Mouse (Mus musculus) left cerebral cortex, postnatal 10 days (tissue): Measurements from ENCODE around the gene Wnt5b. TPM values are rescaled to one million over a fixed set of nuclear protein-coding genes. Genes with fewer than 3 reads are reported as not detected.
A peak's percentile ranks its signal among the peaks of the same experiment; 100 is the strongest.

Experiments used
- DNase-seq, 2 experiments: peaks; one replicate each; pipeline ENCODE4 v3.0.0; 2021 to 2022; ENCODE audit warnings: low spot score in 2 of 2, mixed read lengths in 1 of 2; ENCODE audit errors: extremely low spot score in 1 of 2
- intact Hi-C: fragments of 180-260 bp; cut with DNase I; formaldehyde crosslinking; loops from one replicate; pipeline ENCODE4 v1.15.1; 2025
- total RNA-seq, 2 experiments: library from RNA; stranded (reverse); gene quantifications; 2 replicates each; pipeline ENCODE4 v1.2.3; 2021

The Wnt5b gene
- total RNA-seq = 1 to 10 TPM; 1.7 to 1.9 TPM

GRCm38 (mm10) chr6:119543803-119544517 is at the start of gene Wnt5b:
TSS of gene Wnt5b (minus strand) at chr6:119544347.
- intact Hi-C loops = no loop called here
- peak in 1 of 2 experiments; percentile 37 for DNase-seq

DNA sequence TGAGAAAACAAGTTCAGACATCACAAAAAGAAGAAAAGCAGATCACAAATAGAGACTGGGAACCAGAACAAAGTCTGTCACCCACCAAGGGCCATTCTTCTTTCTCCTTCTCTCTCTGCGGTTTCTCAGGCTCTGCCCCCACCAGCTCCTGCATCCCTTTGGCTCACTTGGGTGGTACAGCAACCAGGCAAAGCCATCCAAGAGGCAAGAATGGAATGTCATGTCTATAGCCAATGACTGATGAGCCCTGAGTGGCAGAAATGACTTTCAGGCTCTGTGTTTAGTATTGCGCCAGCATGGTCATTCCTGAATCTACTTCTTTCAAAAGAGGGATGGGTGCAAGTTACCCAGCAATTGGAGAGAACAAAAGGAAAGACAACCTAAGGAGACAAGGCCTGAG is 46.7 kb upstream of the Wnt5b start:
- DNase-seq = no peak
- intact Hi-C loops = no loop called here

DNA sequence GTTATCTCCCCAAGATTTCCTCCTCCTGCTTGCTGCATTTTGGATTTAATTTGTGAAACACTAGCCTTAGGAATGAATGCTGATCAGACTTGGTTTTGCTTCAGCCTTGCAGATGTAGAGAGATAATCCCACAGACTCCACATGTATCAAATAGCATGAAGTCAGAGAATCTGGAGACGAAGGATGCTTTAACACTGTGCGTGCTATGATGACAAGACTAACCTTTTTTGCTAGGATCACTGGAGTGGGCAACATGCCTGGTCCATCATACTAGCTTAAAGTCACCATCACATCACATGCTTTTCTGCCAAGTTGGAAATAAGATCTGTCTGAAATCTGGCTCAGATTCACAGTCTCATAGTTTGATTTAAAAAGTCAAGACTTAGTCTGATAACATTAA is 43.8 kb upstream of the Wnt5b start:
- intact Hi-C loops = no loop called here
- DNase-seq = no peak

- intact Hi-C loops = no loop called here
Observed at GRCm38 (mm10) chr6:119587454-119587853, 43.3 kb upstream of the Wnt5b start.

GRCm38 (mm10) chr6:119585652-119586375 is 41.7 kb upstream of the Wnt5b start:
- DNase-seq = peak in 1 of 2 experiments; percentile 45
- intact Hi-C loops = no loop called here

More at GRCm38 (mm10) chr6:119587454-119587853, 43.3 kb upstream of the Wnt5b start:
- DNase-seq = no peak

DNA sequence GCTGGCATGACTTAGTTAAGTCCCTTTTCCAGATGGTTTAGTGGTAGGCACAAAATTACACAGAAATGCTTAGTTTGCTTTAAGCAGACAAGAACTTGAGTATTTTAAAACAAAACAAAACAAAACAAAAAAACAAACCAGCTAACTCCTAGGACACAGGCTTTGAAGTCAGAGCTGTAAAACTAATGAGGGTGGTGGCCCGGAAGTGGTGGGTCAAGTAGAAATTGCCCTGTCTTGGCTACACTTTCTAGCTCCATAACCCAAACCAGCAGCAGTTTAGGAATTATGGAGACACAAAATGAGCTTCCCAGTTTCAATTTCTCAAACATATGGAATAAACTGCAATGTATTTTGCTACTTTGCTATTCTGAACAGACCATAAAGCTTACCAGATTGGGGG is 39.9 kb upstream of the Wnt5b start:
- intact Hi-C loops = no loop called here
- no peak for DNase-seq

DNA sequence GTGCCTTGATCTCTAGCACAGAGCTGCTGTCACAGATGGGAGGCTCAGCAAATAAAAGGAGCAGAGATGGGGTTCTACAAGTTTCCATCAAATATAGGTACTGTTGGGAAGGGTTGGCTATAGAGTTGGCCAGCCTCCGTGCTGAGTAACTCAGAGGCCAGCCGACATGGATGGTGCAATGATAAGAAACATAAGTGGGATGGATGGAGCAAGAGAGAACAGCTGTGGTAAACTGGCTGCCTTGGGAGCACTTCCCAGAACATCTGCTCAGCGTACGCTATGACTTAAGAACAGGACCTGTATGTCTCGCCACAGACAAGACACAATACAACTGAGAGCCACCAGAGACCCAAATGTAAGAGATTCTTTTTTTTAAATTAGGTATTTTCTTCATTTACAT is 39.0 kb upstream of the Wnt5b start:
- intact Hi-C loops = no loop called here
- DNase-seq = no peak

GRCm38 (mm10) chr6:119576706-119577105 is 32.6 kb upstream of the Wnt5b start:
- intact Hi-C loops = no loop called here

DNA sequence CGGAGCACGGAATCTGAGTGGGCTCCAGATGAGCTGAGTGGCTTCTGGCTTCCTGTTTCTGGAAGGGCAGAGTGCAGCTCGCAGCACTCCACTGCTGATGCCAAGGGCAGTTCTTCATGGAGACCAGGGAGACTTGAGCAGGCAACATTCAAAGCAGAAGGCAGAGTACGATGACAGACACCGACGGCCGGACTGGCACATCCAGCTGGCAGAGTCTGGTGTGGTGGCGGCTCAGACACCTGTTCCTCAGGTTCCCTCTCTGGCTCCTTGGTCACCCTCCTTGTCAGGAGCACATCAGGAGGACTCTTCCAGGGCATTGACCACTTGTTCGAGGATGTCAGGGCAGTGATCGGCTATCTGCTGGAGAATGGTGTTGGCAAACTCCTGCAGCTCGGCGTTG is 31.2 kb upstream of the Wnt5b start:
- intact Hi-C loops = no loop called here

More at GRCm38 (mm10) chr6:119576706-119577105, 32.6 kb upstream of the Wnt5b start:
- DNase-seq = no peak

DNA sequence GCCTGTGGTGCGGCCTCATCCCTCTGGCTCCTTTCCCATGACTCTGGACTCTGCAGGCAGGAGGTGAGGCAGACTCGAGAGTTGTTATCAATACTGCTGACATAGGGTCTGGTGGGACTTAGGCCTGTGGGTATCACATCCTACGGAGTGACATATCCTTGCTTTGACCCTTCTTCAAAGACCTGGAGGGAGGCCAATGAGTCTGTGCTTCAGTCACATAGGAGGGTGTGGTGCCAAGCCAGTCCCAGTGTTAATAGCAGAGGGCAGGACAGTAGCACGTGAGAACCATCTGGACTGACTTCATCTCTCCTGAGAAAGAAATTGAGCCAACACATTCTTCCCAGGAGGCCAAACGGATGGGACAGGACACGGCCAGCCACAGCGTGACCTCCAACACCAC is 28.1 kb upstream of the Wnt5b start:
- peak in 1 of 2 experiments; percentile 35 for DNase-seq
- intact Hi-C loops = no loop called here

More for the DNA sequence above, 31.2 kb upstream of the Wnt5b start:
- DNase-seq = no peak

DNA sequence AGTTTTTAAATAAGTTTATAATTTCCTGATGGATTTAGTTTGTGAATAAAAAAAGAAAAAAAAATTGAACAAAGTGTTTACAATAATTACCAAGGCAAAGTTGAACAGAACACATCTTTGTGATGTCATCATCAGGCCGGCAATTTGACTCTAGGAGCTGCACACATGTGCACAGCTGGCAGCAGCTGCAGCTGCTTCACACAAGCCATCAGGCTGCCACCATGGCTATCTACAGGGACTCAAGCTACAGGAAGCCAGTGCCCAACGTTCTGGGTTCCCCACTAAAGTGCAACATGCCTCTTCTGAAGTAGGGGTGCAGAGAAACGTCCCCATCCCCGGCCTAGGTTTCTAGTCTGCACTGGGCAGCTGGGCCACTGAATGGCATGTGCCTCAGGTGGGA is 26.6 kb upstream of the Wnt5b start:
- DNase-seq = no peak
- intact Hi-C loops = no loop called here

GRCm38 (mm10) chr6:119568339-119568738 is 24.2 kb upstream of the Wnt5b start:
- intact Hi-C loops = no loop called here

GRCm38 (mm10) chr6:119565451-119566379 is 21.6 kb upstream of the Wnt5b start:
- intact Hi-C loops = no loop called here
- no peak for DNase-seq

More at GRCm38 (mm10) chr6:119568339-119568738, 24.2 kb upstream of the Wnt5b start:
- DNase-seq = no peak

- DNase-seq = no peak
- intact Hi-C loops = no loop called here
Observed at GRCm38 (mm10) chr6:119562558-119562957, 18.4 kb upstream of the Wnt5b start.

DNA sequence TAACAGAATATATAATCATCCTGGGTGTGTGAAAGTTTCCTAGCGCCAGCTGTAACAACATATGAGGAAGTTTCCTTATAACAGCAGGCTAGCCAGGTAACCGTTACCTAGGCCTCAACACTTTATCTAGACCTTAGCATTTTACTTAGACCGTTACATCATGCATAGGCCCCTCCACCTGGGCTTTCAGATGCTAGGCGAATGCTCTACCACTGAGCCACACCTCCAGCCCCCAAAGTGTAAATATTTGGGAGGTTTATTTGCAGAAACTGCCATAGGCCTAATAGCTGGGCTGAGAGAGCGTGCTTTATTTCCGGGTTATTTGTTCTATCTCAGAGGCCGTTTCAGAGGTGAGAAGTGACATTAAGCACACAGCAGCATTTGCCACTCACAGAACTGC is 14.7 kb upstream of the Wnt5b start:
- DNase-seq = no peak
- intact Hi-C loops = no loop called here

DNA sequence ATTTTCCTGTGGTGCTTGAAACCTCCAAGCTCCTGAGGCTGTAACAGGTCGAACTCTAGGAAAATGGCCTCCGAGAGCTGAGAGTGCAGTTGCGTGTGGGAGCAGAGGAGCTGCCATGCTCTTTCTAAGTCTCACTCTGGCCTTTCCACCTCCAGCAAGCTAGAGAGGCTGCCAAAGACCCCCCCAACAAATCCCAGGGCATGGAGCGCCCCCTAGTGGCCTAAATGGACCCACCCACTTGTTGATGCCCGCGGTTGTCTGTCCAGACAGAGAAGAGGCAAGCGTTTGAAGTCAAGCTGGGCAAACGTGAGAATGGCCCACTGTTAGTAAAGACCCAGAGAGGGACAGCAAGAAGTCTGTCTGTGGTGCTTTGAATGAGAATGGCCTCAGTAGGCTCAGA is 10.3 kb upstream of the Wnt5b start:
- intact Hi-C loops = no loop called here
- no peak for DNase-seq

- intact Hi-C loops = no loop called here
- no peak for DNase-seq
Observed at GRCm38 (mm10) chr6:119544518-119544864, 344 bp upstream of the Wnt5b start.

- intact Hi-C loops = no loop called here
- peak in 1 of 2 experiments; percentile 49 for DNase-seq
Observed at GRCm38 (mm10) chr6:119543456-119543802, 718 bp downstream of the Wnt5b start.

DNA sequence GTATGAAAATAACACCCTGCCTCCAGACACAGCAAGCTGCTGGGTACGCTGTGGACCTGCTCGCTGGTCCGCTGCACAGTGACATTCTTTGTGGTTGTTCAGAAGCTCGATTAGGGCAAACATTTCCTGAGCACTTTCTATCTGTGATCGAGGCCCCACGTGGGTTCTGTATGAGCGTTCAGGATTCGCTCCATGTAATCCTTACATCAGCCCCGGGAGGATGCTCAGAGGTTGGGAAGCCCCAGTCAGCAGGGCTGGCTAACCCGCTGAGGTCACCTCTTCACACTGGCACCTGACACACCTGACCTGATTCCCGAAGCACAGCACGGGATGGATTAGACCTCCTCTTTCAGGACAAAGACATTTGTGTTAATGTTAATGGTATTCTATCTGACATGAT is 8.3 kb downstream of the Wnt5b start:
- intact Hi-C loops = no loop called here

More for the DNA sequence above, 8.3 kb downstream of the Wnt5b start:
- no peak for DNase-seq
